Mouse (Mus musculus): ENCODE measurements around the gene Tmem143. TPM values are rescaled to one million over a fixed set of nuclear protein-coding genes. Genes with fewer than 3 reads are reported as not detected.
"Not testable (repeated sequence)": the region's sequence is repeated elsewhere in the genome, so short reads cannot be mapped to it uniquely, and the experiment has no call there.

The Tmem143 gene
- total RNA-seq, 4 experiments from 2014 or later: 36.3 to 60.3 (median 52.9) TPM

- peak; percentile 96 for DNase-seq
Measured at GRCm38 (mm10) chr7:45922928-45923761, 26.4 kb downstream of the Tmem143 start.

GRCm38 (mm10) chr7:45923762-45924428, 27.2 kb downstream of the Tmem143 start, which contains the start of gene Ccdc114:
TSS of gene Ccdc114 (plus strand) at chr7:45924072.
- peak; percentile 82 for DNase-seq

GRCm38 (mm10) chr7:45924429-45924816, 27.7 kb downstream of the Tmem143 start:
- DNase-seq: peak; percentile 35

- no peak for DNase-seq
Measured at GRCm38 (mm10) chr7:45928626-45929295, 32.0 kb downstream of the Tmem143 start.

- DNase-seq: no peak
Measured at GRCm38 (mm10) chr7:45929688-45930087, 32.9 kb downstream of the Tmem143 start.

- DNase-seq: not testable (repeated sequence)
Measured at GRCm38 (mm10) chr7:45933766-45934165, 37.0 kb downstream of the Tmem143 start.

- DNase-seq: no peak
Measured at GRCm38 (mm10) chr7:45935114-45935513, 38.4 kb downstream of the Tmem143 start.

GRCm38 (mm10) chr7:45939836-45940235, 43.1 kb downstream of the Tmem143 start:
- DNase-seq: no peak

- peak; percentile 79 for DNase-seq
Measured at GRCm38 (mm10) chr7:45941986-45942385, 45.2 kb downstream of the Tmem143 start.

GRCm38 (mm10) chr7:45943280-45943679, 46.5 kb downstream of the Tmem143 start:
- DNase-seq: not testable (repeated sequence)

- DNase-seq: no peak
Measured at GRCm38 (mm10) chr7:45949061-45949460, 52.3 kb downstream of the Tmem143 start.

GRCm38 (mm10) chr7:45956611-45957010, 59.9 kb downstream of the Tmem143 start:
- no peak for DNase-seq

Other genes starting within 250 kb of the Tmem143 start
- gene Fut2, start 230.5 kb upstream of the Tmem143 start, total RNA-seq (2022): under 1 TPM in 2 of 4 experiments, not detected in 2; 0.11 to 0.18 TPM
- under 1 TPM in 3 of 4 experiments, not detected in 1; 0.21 to 0.68 (median 0.32) TPM for gene Ntn5, start 212.9 kb upstream of the Tmem143 start, total RNA-seq (2022)
- under 1 TPM; 0.15 to 0.59 (median 0.30) TPM for gene Sec1, start 202.5 kb upstream of the Tmem143 start, total RNA-seq (2022)
- 10 to 100 TPM; 11.5 to 28.2 (median 18.9) TPM for gene Car11, start 197.1 kb upstream of the Tmem143 start, total RNA-seq (2022)
- 100 to 1,000 TPM; 254 to 411 (median 333) TPM for gene Dbp, start 191.9 kb upstream of the Tmem143 start, total RNA-seq (2022)
- gene Rpl18, start 181.5 kb upstream of the Tmem143 start, total RNA-seq (2022): 1,000 to 10,000 TPM; 1,011 to 1,224 (median 1,104) TPM
- 10 to 100 TPM; 36.9 to 40.2 (median 39.3) TPM for gene Sphk2, start 178.9 kb upstream of the Tmem143 start, total RNA-seq (2022)
- 1 to 10 TPM in 1 of 4 experiments, under 1 TPM in 3; 0.29 to 2.1 (median 0.66) TPM for gene Fam83e, start 175.7 kb upstream of the Tmem143 start, total RNA-seq (2022)
- gene Spaca4, start 171.1 kb upstream of the Tmem143 start, total RNA-seq (2022): not detected
- 10 to 100 TPM in 3 of 4 experiments, 1 to 10 TPM in 1; 8.9 to 24.9 (median 15.5) TPM for gene Lmtk3, start 113.2 kb upstream of the Tmem143 start, total RNA-seq (2022)
- 1 to 10 TPM in 2 of 4 experiments, under 1 TPM in 2; 0.52 to 4.5 (median 1.8) TPM for gene Sult2b1, start 112.3 kb upstream of the Tmem143 start, total RNA-seq (2022)
- gene Cyth2, start 82.4 kb upstream of the Tmem143 start, total RNA-seq (2022): 100 to 1,000 TPM; 112 to 140 (median 122) TPM
- under 1 TPM; 0.17 to 0.65 (median 0.36) TPM for gene Kcnj14, start 72.2 kb upstream of the Tmem143 start, total RNA-seq (2022)
- 10 to 100 TPM; 24.8 to 31.5 (median 30.0) TPM for gene Grwd1, start 66.0 kb upstream of the Tmem143 start, total RNA-seq (2022)
- gene Kdelr1, start 24.2 kb upstream of the Tmem143 start, total RNA-seq (2022): 100 to 1,000 TPM; 127 to 158 (median 151) TPM
- gene Grin2d, start 18.6 kb upstream of the Tmem143 start, total RNA-seq (2022): 1 to 10 TPM in 3 of 4 experiments, under 1 TPM in 1; 0.78 to 1.4 (median 1.2) TPM
- gene Syngr4, start 227 bp upstream of the Tmem143 start, total RNA-seq (2022): under 1 TPM in 1 of 4 experiments, not detected in 3; 0.78 TPM
- gene Emp3, start 24.5 kb downstream of the Tmem143 start, total RNA-seq (2022): 100 to 1,000 TPM; 302 to 612 (median 463) TPM
- gene Ccdc114, start 27.1 kb downstream of the Tmem143 start, total RNA-seq (2022): 10 to 100 TPM; 17.8 to 92.8 (median 47.9) TPM
- under 1 TPM; 0.08 to 0.31 (median 0.15) TPM for gene Abcc6, start 133.4 kb downstream of the Tmem143 start, total RNA-seq (2022)
- gene Nomo1, start 136.8 kb downstream of the Tmem143 start, total RNA-seq (2022): 10 to 100 TPM; 60.6 to 73.0 (median 69.1) TPM
- 1 to 10 TPM; 1.1 to 2.7 (median 1.3) TPM for gene Kcnj11, start 203.8 kb downstream of the Tmem143 start, total RNA-seq (2022)

Measured in adrenal gland, adult 8-10 months (tissue).